Mouse (Mus musculus) splenic B cell, adult 2 months (primary cell): ENCODE measurements around the gene Rp9.

Source experiments
- DNase-seq: peaks from one replicate; pipeline ENCODE4 v3.0.0-alpha.2; 2011; ENCODE audit warnings: low read depth, low spot score
- H3K27me3 ChIP-seq: 2 replicates; pipeline ENCODE4 v1.6.1; 2012; ENCODE audit warnings: mild to moderate bottlenecking, low read length, moderate library complexity, mixed read lengths; ENCODE audit not compliant: control insufficient read depth, poor library complexity, insufficient read depth, severe bottlenecking
- H3K36me3 ChIP-seq: 2 replicates; pipeline ENCODE4 v1.6.1; 2012; ENCODE audit warnings: mild to moderate bottlenecking, low read length, moderate library complexity, mixed read lengths; ENCODE audit not compliant: control insufficient read depth, poor library complexity, insufficient read depth, severe bottlenecking

Gene Rp9

DNA sequence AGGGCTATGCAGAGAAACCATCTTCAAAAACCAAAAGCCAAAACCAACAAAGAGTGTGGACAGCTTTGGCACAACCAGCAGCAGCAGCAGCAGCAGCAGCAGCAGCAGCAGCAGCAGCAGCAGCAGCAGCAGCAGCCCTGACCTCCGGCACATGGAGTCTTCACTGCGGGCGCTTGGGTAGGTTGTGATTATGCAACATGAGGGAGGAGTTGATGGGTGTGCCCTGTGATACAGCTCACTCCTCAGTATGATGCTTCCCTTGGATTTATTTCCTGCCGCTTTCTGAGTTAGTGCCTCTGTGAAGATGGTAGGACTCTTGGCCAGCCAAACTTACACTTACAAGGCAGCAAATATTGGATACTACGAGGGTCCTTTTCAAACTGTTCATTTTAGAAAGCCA lies 22.3 kb downstream of the Rp9 start:
- no peak for DNase-seq
- peaks cover 14% of the 10 kb centered on the region for H3K36me3 ChIP-seq
- H3K27me3 ChIP-seq = no peaks in the 10 kb centered on the region

DNA sequence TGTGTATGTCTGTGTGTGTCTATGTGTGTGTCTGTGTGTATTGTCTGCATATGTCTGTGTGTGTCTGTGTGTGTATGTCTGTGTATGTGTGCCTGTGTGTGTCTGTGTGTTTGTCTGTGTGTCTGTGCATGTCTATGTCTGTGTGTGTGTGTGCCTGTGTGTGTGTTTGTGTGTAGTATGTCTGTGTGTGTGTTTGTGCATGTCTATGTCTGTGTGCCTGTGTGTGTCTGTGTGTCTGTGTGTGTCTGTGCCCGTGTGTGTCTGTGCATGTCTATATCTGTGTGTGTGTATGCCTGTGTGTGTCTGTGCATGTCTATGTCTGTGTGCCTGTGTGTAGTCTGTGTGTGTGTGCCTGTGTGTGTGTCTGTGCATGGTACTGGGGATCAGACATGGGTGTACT lies 24.4 kb downstream of the Rp9 start:
- no peak for DNase-seq
- peaks cover 3% of the 10 kb centered on the region; the same call in 1 of the 2 replicates for H3K36me3 ChIP-seq
- H3K27me3 ChIP-seq = no peaks in the 10 kb centered on the region

DNA sequence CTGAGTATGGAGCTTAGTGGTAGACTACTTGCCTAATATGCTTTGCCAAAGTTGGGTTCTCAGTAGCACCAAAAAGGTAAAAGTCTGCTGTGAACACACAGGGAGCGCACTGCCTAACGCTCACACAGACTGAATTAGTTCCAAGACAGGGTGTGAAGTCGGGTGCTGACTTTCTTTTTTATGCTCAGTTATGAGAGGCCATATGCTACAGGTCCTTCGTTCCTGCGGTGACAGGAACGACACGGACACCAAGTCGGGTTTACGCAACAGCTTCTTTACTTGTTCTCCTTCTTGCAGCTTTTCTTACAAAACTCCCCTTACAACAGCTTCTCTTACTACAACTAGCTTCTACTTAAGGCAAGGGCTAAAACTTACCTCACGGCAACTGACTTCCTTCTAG lies 26.4 kb downstream of the Rp9 start:
- no peaks in the 10 kb centered on the region for H3K27me3 ChIP-seq
- no peak for DNase-seq
- H3K36me3 ChIP-seq = peaks cover 2% of the 10 kb centered on the region; the same call in 1 of the 2 replicates

DNA sequence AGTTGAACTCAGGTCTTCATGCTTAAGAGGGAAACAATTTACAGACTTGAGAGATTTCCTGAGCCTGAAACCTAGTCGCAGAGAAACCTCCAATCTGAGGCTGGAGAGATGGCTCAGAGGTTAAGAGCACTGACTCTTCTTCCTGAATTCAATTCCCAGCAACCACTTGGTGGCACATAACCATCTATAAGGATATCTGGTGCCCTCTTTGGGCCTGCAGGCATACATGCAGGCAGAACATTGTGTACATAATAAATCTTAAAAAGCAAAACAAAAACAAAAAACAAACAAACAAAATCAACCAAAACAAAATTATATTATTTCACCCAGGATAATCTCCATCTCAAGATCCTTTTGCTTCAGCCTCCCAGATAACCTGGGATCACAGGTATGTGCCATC lies 30.7 kb downstream of the Rp9 start:
- DNase-seq = no peak
- Histone ChIP-seq H3K36me3 (no peaks in the 10 kb centered on the region), H3K27me3 (no peaks in the 10 kb centered on the region)

DNA sequence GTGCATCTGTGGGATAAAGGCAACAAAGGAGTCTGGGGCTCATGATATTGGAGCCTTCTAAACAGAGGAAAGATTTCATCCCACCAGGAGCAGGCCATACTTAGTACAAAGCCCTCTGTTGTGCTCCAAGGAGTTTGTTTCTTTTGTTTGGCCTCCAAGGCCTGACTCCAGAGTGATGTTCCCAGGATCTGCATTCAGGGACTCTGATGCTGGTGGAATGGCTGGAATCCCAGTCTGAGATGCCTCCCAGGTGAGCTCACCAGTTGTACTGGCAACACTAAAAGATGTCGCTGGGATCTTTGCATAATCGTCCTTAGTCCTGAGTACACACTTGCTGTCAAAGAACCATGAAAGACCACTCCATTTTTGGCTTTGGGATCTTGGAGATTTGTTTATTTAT lies 35.4 kb downstream of the Rp9 start:
- DNase-seq = no peak
- no peaks in the 10 kb centered on the region for H3K36me3 ChIP-seq
- H3K27me3 ChIP-seq = no peaks in the 10 kb centered on the region

DNA sequence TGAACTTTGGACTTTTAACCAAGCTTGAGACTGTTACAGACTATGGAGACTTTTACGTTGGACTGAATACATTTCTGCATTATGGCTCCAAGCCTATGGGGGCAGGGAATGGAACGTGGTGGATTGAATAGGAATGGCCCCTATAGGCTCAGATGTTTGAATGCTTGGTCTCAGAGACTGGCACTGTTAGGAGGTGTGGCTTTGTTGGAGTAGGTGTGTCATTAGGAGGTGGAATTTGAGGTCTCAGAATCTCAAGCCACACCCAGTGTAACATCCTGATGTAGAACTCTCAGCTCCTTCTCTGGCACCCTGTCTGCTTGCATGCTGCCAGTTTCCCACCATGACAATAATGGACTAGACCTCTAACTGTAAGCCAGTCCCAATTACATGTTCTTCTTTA lies 36.3 kb downstream of the Rp9 start:
- H3K27me3 ChIP-seq = no peaks in the 10 kb centered on the region
- H3K36me3 ChIP-seq = no peaks in the 10 kb centered on the region
- no peak for DNase-seq

DNA sequence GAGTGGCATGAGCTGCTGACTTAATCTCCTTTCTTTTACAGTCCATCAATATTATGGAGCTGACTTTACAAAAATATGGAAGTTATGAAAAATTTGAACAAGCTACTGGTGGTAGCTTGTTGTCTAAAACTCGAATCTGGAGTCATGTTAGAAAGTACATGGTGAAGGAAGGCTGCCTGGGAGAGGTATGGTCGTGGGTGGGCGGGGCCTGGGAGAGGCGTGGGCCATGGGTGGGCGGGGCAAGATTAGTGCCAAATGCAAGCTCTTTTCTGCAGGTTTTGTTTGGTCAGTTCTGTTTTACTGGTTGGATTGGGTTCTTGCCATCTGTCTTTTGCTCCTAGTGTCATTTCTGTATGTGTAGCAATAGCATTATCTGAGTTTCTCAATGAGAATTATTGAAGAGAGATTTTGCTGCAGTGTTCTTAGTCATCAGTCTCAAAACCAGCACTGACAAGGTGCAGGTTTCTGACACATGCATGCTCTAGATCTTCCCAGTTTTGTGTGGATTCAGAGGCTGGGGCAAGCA lies 39.2 kb downstream of the Rp9 start:
- peak; percentile 43 for DNase-seq

DNA sequence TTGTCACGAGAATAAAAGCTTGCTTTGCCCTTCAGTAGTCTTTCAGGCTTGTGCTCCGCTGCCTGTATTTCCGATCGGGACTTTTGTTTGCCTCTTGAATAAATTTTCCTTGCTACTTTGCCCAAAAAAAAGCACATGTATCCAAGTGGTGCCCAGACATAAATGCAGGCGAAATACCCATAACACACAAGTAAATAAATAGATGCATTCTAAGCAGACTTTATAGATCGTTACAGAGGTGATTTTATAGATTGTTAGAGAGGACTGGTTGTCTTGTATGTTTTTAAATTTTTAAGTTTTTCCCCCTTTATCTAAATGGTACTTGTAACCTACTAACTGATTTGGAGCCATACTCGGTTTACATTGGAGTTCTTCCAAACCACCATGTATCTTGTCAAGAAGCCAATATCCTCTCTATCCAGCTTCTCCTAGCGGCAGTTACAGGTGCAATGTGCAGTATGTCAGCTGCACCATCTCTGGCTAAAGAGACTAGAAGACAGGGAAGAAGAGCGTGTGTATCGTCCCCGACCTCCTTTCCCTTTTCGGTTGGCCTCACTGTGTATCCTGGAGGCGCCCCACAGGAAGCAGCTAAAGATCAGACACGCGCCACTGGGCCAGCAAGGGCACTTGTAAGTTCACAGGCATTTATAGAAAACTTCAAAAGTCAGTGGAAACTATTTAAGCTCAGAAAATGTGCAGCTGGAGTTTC lies 39.9 kb downstream of the Rp9 start:
- DNase-seq = peak; percentile 50
- Histone ChIP-seq H3K36me3 (no peaks in the 10 kb centered on the region), H3K27me3 (no peaks in the 10 kb centered on the region)

More for the DNA sequence above, 39.2 kb downstream of the Rp9 start:
- Histone ChIP-seq H3K36me3 (no peaks in the 10 kb centered on the region), H3K27me3 (no peaks in the 10 kb centered on the region)

DNA sequence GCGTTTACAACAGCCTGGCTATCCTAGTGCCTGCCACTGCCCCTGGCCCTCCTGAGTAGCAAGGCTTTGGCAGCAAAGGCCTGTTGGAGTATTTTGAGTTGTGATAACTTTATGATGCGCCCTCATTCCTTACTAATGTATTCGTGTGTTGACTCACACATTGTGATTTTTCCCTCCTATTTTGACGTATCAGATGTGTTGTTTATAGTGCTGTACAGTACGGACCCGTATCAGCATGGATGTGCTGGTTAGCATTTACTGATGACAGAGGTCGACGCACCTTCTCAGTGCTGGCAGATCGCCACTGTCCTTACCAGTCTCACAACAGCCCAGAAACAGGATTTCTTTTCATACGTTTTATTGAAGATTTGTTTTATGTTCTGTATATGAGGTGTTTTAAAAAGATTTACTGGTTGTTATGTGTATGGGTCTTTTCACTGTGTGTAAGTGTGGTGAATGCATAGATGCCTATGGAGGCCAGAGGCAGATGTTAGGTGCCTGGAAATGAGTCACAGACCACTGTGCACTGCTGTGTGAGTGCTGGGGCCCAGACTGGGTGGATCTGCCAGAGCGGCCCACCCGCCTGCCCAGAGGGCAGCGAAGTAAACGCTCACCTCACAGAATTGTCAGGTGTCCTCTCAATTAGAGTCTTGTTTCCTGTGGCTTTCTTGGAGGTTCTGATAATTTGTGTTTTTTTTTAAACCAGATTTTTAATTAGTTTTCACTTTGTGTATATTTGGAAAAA lies 40.7 kb downstream of the Rp9 start:
- no peaks in the 10 kb centered on the region for H3K27me3 ChIP-seq
- no peak for DNase-seq
- H3K36me3 ChIP-seq = no peaks in the 10 kb centered on the region

DNA sequence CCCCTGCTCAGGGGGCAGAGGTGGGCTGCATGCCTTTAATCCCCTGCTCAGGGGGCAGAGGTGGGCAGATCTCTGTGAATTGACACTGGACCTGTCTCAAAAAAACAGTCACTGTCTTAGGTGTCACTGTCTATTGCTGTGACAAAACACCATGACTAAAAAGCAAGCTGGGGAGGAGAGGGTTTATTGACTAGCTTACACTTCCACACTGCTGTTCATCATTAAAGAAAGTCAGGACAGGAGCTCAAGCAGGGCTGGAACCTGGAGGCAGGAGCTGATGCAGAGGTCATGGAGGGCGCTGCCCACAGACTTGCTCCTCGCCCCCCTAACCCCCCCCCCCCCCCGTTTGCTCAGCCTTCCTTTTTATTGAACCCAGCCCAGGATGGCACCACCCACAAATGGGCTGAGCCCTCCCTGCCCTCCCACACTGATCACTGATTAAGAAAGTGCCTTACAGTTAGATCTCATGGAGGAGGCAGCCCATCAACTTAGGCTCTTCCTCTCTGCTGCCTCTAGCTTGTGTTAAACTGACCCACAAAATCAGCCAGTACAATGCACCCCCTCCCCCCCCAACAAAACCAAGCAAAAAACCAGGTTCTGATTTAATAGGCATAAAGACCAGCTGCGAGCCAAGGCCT lies 41.4 kb downstream of the Rp9 start:
- DNase-seq = no peak
- Histone ChIP-seq H3K27me3 (no peaks in the 10 kb centered on the region), H3K36me3 (no peaks in the 10 kb centered on the region)

DNA sequence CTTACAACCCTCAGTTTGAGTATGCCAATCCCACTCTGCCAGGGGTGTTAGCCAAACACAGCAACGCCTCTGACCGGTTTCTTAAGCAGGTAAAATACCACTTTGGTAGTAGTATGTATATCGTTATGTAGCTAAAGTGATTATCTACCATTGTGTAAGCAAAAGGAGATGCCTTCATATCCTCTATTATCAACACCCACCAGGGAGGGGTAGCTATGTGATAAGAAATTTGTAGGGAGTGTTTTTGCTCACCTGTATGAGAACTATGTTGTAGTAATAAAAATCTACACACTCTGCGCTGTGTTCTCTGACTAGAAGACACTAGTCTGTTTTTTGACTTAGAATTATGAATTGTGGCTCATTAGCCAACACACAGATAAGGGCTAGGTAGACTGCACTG lies 44.8 kb downstream of the Rp9 start:
- Histone ChIP-seq H3K27me3 (no peaks in the 10 kb centered on the region), H3K36me3 (no peaks in the 10 kb centered on the region)
- DNase-seq = no peak

DNA sequence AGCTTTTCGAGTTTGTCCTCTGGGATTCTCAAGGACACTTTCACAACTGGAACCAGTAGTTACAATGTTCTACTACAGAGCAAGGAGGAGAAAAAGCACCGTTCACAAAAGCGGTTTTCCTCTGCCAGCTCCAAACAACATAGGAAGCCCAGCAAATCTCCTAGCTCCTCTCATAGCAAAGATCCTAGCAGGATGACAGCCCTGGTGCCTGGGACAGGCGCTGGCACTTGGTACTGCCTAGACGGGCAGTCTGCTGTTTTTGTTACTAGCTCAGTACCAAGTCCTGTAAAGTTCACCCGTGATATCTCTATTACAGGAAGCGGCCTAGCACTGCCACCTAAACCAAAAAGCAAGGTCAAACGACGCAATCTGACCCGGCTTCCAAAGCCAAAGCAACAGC lies 45.3 kb downstream of the Rp9 start:
- Histone ChIP-seq H3K36me3 (no peaks in the 10 kb centered on the region), H3K27me3 (no peaks in the 10 kb centered on the region)
- no peak for DNase-seq

DNA sequence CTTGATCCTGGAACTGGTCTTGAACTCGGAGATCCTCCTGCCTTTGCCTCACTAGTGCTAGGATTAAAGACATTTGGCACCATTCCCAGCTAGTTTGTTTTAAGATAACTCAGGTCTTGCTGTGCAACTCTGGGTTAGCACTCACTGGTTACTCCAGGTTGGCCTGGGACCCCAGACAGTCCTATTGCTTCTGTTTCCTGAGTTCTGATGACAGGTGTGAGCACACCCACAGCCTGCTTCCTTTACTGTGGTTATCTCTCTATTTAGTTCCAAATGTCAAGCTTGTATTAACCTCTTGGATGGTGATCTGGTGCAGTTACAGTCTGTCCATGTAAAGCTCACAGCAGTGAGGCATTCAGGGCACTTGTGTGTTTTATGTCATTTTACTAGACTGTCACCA lies 46.0 kb downstream of the Rp9 start:
- DNase-seq = no peak
- no peaks in the 10 kb centered on the region for H3K27me3 ChIP-seq
- no peaks in the 10 kb centered on the region for H3K36me3 ChIP-seq

DNA sequence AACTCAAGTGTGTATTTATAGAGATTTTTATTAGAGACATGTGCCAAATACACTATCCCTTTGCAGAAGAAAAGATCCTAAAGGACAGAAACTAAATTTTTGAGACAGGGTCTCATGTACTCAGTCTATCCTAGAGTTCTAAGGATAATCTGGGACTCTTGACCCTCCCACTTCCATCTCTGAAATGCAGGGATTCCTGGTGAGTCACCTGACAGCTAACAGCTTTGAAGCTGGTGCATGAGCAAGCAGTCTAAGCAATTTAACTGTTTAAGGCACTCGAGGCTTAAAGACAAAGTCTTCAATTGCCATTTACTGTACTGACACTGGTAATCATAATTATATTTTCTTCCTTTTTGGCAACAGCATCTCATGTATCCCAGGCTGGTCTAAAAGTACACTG lies 47.0 kb downstream of the Rp9 start:
- Histone ChIP-seq H3K27me3 (no peaks in the 10 kb centered on the region), H3K36me3 (no peaks in the 10 kb centered on the region)
- DNase-seq = no peak

DNA sequence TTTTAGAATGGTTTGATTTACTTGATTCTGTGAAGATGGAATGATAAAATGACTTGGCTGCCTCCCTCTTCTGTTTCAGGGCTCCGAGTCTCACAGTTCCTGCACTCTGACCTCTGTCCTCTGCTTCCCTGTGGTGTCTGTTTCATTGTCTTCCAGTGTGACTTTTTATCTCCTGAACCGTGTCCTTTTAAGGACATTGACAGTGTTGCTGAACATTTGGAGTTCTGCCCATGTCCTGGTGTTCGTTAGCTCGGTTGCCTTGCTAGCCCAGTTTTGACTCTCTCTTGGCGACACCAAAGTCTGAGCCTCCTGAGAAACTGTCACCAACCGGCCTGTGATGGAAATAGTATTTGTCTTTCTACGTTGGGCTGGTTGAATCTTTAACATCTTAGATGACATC lies 49.1 kb downstream of the Rp9 start:
- DNase-seq = no peak
- Histone ChIP-seq H3K36me3 (no peaks in the 10 kb centered on the region), H3K27me3 (no peaks in the 10 kb centered on the region)
